Mouse (Mus musculus) left cerebral cortex, postnatal 25 days (tissue): Measurements from ENCODE around the gene Naaladl2. TPM values are rescaled to one million over a fixed set of nuclear protein-coding genes. Genes with fewer than 3 reads are reported as not detected.

Source experiments
- DNase-seq, 2 experiments: peaks; one replicate each; pipeline ENCODE4 v3.0.0; 2022; ENCODE audit warnings: low spot score in 2 of 2, mixed read lengths in 1 of 2
- intact Hi-C: fragments of 180-260 bp; cut with DNase I; formaldehyde crosslinking; loops from one replicate; pipeline ENCODE4 v1.15.1; 2025
- total RNA-seq, 2 experiments: library from RNA; stranded (reverse); gene quantifications; 2 replicates each; pipeline ENCODE4 v1.2.3; 2021

Gene Naaladl2
- total RNA-seq, 2 experiments from 2014 or later, result 4.0 to 4.2 TPM

DNA sequence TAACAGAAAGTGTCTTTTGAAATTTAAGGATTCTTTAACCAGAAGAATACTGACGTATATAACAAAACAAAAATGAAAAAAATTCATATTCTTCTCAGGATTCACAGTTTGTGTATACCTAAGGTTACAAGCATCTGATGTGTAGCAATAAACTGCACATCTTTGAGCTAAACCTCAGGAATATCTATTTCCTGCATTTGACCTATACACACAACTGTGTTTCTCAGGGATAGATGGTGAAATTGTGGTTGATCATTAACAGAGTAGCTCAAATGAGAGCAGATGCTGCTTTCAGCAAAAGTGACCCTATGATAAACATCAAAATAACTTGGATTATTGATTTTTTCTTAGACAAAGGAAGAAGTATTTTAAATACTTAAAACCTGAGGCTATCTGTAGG, 1037.7 kb downstream of the Naaladl2 start:
- intact Hi-C loops, result no loop called here
- DNase-seq, result no peak

DNA sequence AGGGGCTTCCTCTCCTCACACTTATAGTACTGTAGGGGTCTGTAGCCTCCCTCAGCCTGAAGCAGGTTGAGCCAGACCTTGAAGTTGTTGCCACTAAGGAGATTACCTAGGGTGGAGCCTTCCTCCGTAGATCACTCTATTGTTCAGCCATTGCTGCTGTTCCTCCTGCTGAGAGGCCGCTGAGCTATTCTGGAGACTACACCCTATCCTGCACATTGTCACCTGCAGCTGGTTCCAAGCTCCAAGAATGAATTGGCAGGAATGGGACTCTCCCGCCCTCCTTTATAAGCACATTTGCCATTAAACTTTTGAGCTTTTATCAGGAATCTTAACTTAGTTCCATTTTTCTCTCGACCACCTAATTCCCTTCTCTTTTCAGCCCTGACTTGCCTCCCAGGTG, 1064.3 kb downstream of the Naaladl2 start:
- no peak for DNase-seq
- intact Hi-C loops, result no loop called here

DNA sequence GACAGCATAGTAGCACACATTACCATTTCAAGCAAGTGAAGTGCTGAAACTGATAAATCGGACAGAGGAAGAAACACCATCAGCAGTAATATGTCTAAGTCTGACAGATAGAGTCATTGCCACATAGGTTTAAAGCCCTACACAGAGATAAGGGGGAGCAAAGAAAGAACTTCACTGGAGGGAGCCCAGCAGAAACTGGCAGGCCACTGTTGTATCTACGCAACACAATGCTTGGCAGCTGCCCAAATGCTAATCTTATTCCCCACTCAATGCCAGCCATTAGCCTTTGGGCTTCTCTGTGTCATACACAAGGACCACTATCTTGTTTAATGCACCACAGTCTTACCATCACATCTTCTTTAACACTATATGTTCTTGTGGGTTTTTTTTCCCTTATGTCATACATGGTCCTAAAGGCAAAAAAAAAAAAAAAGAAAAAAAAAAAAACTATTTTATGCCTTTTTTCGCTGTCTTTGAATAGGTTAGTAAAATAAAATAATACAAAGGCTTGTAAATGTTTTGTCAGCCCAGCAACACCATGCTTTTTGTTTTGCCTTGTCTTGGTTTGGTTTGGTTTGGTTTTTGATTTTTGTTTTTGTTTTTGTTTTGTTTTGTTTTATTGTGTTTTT, 1072.8 kb downstream of the Naaladl2 start:
- intact Hi-C loops, result no loop called here
- peak in 1 of 2 experiments; percentile 8 for DNase-seq

DNA sequence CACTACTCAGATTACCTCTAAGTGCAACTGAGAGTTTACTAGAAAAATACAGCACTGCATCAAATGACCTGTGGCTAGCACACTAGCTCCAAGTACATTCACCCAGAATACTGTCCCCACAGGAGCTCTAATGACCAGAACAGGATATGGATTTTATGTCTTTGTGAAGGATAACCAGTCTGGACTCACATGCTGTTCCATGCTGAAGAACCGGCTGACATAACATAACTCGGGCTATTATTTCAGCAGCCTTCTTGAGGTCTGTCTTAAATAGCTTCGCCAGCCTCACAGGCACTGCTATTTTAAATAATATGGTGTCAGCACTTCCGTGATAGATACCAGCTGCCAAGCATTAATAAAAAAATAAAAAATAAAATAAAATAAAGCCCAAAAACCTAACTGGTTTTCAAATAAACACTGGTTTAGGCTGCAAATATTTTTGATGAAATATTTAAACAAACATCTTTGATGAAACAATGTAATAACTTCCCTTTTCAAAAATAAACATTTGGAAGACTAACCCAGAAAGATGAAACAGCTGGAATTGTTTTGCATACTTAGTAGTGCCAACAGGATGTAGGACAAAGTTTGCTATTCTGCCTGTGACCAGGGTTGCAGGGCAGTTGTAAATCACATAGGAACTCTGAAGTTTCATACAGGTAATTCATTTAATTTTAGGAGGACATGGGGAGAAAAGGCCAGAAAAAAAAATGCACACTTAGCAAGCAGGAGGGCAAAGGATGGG, 1073.5 kb downstream of the Naaladl2 start:
- no peak for DNase-seq
- intact Hi-C loops, result no loop called here

DNA sequence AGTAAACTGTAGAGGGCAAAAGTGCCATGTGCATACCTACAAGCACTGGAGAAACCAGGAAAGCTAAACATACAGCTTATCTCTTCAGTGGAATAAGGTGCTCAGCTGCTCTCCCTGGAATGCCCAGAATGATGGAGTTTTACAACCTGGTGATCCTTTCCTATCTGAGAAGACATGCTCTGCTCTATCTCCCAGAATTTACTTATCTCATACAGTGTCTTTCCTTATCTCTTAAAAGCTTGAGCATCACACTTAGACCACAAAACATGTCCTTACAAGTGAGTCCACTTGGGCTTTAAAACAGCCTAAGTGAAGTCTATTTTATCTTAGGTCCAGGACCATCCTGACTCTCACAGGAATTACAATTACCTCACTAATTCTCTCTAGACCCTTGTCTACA, 1095.8 kb downstream of the Naaladl2 start:
- intact Hi-C loops, result no loop called here
- DNase-seq, result no peak

DNA sequence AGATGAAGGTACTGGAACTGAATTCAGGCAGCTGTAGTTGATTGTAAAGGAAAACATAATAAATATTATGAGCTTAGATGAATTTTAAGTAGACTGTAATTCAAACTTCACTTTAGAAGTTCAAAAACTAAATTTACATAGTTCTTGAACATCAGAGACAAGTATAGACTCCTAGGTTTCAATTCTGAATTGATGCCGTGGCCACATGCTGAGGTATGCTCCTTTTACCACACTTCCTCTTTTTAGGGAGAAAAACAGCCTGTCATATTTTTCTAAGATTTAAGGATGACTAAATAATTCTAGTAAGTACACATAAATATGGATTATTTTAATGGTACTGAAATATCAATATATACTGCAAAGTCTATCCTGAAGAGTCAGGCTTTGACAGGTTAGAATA, 1142.3 kb downstream of the Naaladl2 start:
- intact Hi-C loops, result no loop called here
- no peak for DNase-seq

DNA sequence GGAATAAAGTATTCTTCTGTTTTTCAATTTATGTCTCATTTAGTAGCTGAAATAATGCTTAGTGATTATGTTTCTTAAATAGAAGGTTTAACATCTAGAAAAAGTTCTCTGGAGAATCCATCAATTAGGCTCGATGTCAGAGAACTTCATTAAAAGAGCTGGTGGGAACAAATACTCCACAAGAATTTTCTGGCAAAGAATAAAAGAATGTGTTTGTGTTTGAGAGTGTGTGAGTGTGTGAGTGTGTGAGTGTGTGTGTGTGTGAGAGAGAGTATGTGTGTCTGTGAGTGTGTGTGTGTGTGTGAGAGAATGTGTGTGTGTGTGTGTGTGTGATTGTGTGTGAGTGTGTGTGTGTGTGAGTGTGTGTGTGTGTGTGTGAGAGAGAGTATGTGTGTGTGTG, 1170.3 kb downstream of the Naaladl2 start:
- no peak for DNase-seq
- intact Hi-C loops, result no loop called here

DNA sequence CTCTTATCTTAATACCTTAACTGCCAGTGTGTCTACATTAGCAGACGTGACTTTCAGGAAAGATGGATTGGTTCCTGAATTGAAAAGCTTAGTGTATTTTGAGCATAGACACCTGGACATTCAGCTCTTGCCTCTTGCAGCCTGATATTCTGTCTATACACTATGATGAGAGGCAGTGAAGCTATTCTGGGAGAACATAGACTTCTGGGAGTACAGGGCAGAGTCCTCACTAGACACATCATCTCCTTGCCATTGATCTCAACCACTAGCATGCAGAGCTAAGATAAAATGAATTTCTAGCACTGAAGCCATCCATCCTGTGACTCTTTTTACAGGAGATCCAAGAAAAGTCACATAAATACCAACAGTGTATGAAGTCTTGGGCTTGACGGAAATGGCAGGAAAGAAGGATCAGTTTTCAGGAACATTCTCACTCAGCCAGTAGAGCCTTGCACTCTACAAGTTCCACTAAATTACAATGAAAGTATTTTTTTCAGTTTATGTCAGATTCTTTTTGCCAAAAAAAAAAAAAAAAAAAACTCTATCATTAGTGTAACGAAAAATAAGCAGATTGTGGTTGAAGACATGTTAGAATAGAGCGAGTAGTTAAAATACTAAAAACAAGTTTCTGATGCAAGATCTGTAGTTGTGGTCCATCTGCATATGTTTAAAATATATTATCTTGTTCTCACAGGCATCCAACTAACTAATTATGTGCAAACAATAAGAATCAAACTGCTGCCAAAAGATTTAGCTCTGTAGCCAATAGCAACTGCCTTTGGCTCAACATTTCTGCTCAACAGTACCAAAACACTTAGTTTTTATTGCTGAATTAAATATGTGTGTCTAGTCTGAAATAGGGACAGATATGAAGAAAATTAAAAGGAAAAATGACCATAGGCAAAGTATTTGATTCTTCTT, 1171.1 kb downstream of the Naaladl2 start:
- peak in 1 of 2 experiments; percentile 8 for DNase-seq
- intact Hi-C loops, result no loop called here

DNA sequence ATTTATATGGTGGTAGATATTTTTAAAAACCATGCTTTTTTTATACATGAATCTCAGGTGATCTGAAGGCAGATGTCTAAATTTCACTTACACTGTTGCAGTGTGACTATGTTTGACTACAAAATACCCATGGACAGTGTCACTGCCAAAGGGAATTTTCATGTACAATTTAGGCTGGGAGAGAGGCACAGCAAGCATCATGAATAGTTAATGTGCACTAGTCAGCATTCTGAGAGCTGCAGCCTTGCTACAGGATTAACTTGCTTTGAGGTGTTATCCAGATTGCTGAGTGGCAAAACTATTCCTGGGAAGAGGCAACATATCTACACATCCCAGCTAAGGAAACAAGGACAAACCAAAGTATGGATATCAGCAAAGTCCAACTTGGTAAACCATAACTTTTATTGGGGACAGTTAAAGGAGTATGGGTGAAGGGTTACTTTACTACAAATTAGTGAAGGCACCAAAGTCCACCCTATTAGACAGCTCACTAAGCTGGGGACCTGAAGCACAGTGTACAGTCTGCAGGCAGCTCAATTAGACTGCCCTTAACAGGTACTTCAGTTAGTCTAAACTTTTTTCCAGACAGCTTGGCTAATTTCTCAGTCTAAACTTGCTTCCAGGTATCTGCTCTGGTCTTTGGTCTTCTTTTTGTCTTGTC, 1181.0 kb downstream of the Naaladl2 start:
- DNase-seq, result peak in 1 of 2 experiments; percentile 6
- intact Hi-C loops, result no loop called here

DNA sequence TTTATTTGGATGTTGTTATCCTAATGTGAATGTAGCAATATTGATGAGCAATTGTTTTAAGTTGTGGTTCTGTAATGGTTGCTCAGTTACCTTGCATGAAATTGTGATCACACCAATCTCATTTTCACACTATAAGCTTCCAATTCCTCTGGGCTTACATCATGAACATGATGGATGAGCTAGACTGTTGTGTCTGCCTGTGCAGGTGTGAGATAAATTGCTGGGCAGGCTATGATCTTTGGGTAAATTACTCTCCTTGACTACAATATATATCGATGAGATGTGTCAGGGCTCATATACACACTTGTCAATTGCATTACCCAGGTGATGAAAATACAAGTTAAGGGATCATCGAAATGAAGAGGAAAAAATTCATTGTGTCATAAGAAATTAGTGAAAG, 1197.9 kb downstream of the Naaladl2 start:
- DNase-seq, result no peak
- intact Hi-C loops, result no loop called here

DNA sequence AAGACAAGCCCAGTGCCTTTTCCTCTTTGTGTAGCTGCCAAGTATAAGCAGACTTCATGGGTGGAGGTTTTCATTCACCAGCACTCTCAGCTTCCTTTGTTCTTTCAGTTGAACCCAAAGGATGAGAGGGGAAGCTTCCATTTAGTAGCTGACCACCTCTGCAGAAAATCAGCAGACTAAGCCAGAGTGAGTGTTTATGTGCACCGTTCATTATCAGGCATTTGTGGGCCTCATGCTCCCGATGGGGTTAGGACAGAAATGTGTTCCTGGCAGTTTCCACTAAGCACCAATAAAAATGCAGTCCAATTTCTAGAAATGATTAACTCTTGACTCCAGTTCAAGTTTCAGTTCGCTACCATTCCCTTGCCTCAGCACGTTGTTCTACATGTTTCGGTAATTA, 1206.8 kb downstream of the Naaladl2 start:
- no peak for DNase-seq
- intact Hi-C loops, result no loop called here

DNA sequence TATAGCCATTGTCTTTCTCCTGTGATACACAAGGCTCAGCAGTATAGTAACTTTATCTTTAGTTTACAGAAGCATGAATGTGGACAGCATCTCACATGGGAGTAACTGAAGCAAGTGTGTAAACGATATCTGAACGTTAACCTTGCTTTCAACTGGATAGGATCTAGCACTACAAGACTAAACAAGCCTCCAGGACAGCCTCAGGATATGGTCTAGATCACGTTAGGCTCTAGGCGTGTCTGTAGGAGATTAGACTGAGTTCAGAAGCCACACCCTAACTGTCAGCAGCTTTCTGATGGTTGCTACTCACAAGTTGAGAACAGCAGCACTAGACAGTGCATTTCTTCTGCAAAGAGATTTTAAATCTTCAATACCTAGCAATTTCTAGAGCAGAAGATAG, 1216.0 kb downstream of the Naaladl2 start:
- DNase-seq, result no peak
- intact Hi-C loops, result no loop called here

DNA sequence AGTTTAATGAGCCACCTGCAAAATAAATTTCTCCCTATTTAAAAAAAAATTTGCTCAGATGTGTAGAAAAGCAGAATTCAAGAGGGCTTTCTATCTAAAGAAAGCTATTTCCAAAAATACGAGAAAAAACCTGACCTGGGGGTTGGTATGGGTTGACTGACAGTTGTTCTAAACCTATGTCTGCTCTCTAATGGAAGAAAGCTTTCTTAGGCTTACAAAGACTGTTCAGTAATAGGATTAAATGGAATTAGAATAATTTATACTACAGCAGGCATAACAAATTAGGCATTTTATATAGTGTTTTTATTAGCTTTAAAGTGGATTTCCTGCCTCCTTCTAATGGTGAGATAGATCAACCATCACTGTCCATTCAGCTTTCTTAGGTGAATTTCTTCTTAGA, 1236.4 kb downstream of the Naaladl2 start:
- intact Hi-C loops, result no loop called here
- no peak for DNase-seq

DNA sequence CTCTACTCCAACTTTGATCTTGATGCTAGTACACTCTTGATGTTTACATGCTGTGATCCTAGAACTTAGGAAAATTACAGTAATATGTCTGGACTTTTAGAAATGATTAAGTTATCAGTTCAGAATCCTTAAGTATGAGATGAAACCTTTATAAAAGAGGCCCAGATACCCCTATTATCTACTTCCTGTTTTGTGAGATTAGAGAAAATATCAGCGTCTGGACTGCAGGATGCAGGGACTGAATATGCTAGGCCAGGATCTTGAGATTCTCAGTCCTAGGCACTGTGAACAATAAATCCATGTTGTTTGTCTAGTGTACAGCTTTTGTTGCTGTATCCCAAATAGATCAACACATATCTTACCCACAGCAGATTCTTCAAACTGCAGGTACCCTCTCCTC, 1278.4 kb downstream of the Naaladl2 start:
- DNase-seq, result no peak
- intact Hi-C loops, result no loop called here

DNA sequence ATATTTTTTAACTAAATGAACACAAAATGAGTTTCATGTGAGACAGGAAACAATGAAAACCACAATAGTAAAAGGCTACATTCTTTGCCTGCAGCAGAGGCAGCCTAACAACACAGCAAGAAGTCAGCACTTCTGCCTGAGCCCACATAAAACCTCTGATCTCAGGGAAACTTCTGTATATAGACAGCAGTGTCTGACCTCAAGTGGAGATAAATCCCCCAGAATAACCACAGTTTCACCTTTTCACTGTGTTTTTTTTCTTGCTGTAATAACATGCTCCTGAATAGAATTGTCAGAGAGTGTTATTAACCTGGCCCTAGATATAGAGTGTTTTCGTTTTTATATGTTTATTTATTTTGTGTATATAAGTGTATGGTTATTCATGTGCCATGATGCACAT, 1286.8 kb downstream of the Naaladl2 start:
- intact Hi-C loops, result no loop called here
- DNase-seq, result no peak

DNA sequence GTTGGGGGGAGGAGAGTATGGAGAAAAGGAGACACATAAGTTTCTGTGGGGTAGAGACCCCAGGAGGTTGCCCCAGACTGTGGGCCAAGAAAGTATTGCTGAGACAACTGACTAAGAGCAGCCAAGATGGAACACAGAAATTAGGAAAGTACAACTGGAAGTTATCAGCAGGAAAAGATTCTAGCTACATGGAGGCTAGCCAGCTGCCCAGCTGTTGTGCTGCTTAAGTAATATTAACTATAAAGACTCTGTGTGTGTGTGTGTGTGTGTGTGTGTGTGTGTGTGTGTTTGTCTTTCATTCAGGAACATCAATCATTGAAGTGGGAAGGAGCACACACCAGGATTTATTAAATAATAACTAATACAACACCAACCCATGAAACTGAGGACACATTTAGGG, 1326.5 kb downstream of the Naaladl2 start:
- no peak for DNase-seq
- intact Hi-C loops, result no loop called here

DNA sequence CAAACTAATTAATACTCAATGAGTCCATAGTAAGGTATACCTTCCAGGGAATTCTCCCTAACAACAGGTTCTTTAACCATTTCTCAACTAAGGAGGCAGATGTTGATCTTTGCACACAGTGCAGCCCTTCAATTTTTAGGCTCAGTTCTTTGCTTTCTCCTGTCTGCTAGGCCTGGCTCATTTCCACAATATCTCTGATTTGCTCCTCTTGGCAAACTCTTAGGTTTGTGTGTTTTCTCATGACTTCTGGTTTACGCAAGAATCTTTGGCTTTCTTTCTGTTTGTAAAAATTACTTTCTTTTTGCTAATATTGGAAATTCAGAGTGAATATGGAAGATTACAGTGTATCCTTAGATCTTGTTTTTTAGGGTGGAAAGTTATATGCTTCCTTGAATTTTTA, 1385.3 kb downstream of the Naaladl2 start:
- intact Hi-C loops, result no loop called here
- no peak for DNase-seq
